Mouse (Mus musculus) ES-E14 (cell line): ENCODE data around the gene Vrk1.

Experiments used
- MAFK ChIP-seq: IDR thresholded peaks from 2 replicates; pipeline ENCODE4 v1.6.1; 2014; ENCODE audit warnings: mild to moderate bottlenecking, low read depth, low read length, inconsistent platforms; ENCODE audit not compliant: insufficient read depth
- ZNF384 ChIP-seq: IDR thresholded peaks from 2 replicates; pipeline ENCODE4 v1.6.1; 2012; ENCODE audit warnings: low read depth, low read length, inconsistent platforms

DNA sequence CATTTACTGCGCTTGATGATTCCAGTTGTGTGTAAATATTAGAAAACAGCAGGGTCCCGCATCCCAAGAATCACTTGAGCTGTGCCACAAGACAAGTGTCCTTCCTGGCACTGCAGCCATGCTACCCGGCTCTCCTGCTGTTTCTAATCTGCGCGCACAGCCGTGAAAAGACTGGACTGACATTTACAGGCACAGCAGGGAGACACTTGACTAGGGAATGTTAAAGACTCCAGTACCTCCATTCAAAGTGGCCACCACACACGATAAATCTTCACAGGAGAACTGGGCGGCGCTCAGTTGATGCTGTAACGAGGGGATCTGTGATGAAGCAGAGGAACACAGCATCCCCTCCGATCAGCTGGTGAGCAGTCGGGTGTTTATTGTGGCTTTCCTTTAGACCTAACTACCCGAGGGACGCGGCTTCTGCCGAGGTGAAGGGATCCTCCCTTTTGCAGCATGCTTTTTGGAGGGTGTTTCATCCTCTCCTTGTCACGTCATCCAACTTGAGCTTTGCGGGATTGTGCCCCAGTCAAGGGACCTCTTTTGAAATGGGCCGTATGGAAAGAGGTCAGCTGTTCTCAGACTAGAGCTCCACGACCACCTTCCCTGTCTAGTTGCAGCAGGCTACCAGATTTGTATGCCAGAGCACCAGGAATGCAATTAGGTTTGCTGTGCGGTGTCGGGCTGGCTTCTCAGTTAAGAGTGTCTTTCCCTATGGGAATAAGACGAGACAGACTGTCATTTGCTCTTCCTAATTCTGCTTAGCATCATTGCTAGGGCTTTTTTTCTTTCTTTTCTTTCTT lies 71.1 kb downstream of the Vrk1 start:
- TF ChIP-seq MAFK (no peak), ZNF384 (no peak)
